Mouse (Mus musculus): ENCODE measurements around the gene Aox1. TPM values are rescaled to one million over a fixed set of nuclear protein-coding genes. Genes with fewer than 3 reads are reported as not detected.

Gene Aox1
- polyA plus RNA-seq, 1 experiment from 2014 or later: 0.09 TPM

GRCm38 (mm10) chr1:58091213-58091612 lies 61.5 kb downstream of the Aox1 start:
- Histone ChIP-seq H3K27me3 (no peaks in the 10 kb centered on the region), H3K9me3 (replicated peaks) (no peaks in the 10 kb centered on the region), H3K4me2 (no peak overlapping the region), H3K4me3 (no peak overlapping the region), H3K36me3 (ENCODE audit: poor library complexity, severe bottlenecking) (no peaks in the 10 kb centered on the region), H3K4me1 (no peaks in the 10 kb centered on the region), H3K9ac (no peak overlapping the region), H3K27ac (no peak overlapping the region)
- WGBS: 78% methylated on average over 3 of the region's 3 CpGs
- no peak for ATAC-seq

- 77% methylated on average over 2 of the region's 2 CpGs for WGBS
- H3K36me3 ChIP-seq (ENCODE audit: poor library complexity, severe bottlenecking): no peaks in the 10 kb centered on the region
- H3K27me3 ChIP-seq: no peaks in the 10 kb centered on the region
- H3K9ac ChIP-seq: no peak overlapping the region
- H3K4me1 ChIP-seq: no peaks in the 10 kb centered on the region
- no peak for ATAC-seq
- H3K4me3 ChIP-seq: no peak overlapping the region
- no peaks in the 10 kb centered on the region for H3K9me3 ChIP-seq (replicated peaks)
- H3K27ac ChIP-seq: no peak overlapping the region
- no peak overlapping the region for H3K4me2 ChIP-seq
Measured at GRCm38 (mm10) chr1:58091992-58092560, 62.3 kb downstream of the Aox1 start.

- Histone ChIP-seq H3K9me3 (replicated peaks) (no peaks in the 10 kb centered on the region), H3K9ac (no peak overlapping the region), H3K4me2 (no peak overlapping the region), H3K4me1 (no peaks in the 10 kb centered on the region), H3K27me3 (no peaks in the 10 kb centered on the region), H3K4me3 (no peak overlapping the region), H3K27ac (no peak overlapping the region), H3K36me3 (ENCODE audit: poor library complexity, severe bottlenecking) (no peaks in the 10 kb centered on the region)
- 93% methylated on average over 6 of the region's 6 CpGs for WGBS
- no peak for ATAC-seq
Measured at GRCm38 (mm10) chr1:58097338-58097737, 67.6 kb downstream of the Aox1 start.

- H3K4me1 ChIP-seq: no peaks in the 10 kb centered on the region
- no peak overlapping the region for H3K4me2 ChIP-seq
- no peak overlapping the region for H3K4me3 ChIP-seq
- H3K36me3 ChIP-seq (ENCODE audit: poor library complexity, severe bottlenecking): no peaks in the 10 kb centered on the region
- no peaks in the 10 kb centered on the region for H3K27me3 ChIP-seq
- no peak overlapping the region for H3K9ac ChIP-seq
- ATAC-seq: no peak
- H3K27ac ChIP-seq: no peak overlapping the region
- no peaks in the 10 kb centered on the region for H3K9me3 ChIP-seq (replicated peaks)
Measured at GRCm38 (mm10) chr1:58099119-58099518, 69.4 kb downstream of the Aox1 start.

GRCm38 (mm10) chr1:58101531-58102146 lies 71.9 kb downstream of the Aox1 start:
- Histone ChIP-seq H3K36me3 (ENCODE audit: poor library complexity, severe bottlenecking) (no peaks in the 10 kb centered on the region), H3K9ac (no peak overlapping the region), H3K4me3 (no peak overlapping the region), H3K27me3 (no peaks in the 10 kb centered on the region), H3K27ac (no peak overlapping the region), H3K9me3 (replicated peaks) (no peaks in the 10 kb centered on the region), H3K4me2 (no peak overlapping the region), H3K4me1 (no peaks in the 10 kb centered on the region)
- ATAC-seq: no peak
- WGBS: 84% methylated on average over 2 of the region's 2 CpGs

- no peak overlapping the region for H3K27ac ChIP-seq
- H3K9ac ChIP-seq: no peak overlapping the region
- no peak overlapping the region for H3K4me3 ChIP-seq
- no peak overlapping the region for H3K4me2 ChIP-seq
- H3K9me3 ChIP-seq (replicated peaks): no peaks in the 10 kb centered on the region
- WGBS: 79% methylated on average over 7 of the region's 7 CpGs
- no peaks in the 10 kb centered on the region for H3K27me3 ChIP-seq
- ATAC-seq: no peak
- H3K4me1 ChIP-seq: no peaks in the 10 kb centered on the region
- H3K36me3 ChIP-seq (ENCODE audit: poor library complexity, severe bottlenecking): no peaks in the 10 kb centered on the region
Measured at GRCm38 (mm10) chr1:58102494-58102893, 72.8 kb downstream of the Aox1 start.

GRCm38 (mm10) chr1:58105685-58106084 lies 76.0 kb downstream of the Aox1 start:
- WGBS: 91% methylated on average over 6 of the region's 6 CpGs

GRCm38 (mm10) chr1:58107066-58107465 lies 77.3 kb downstream of the Aox1 start:
- Histone ChIP-seq H3K4me1 (no peaks in the 10 kb centered on the region), H3K36me3 (ENCODE audit: poor library complexity, severe bottlenecking) (no peaks in the 10 kb centered on the region), H3K9me3 (replicated peaks) (no peaks in the 10 kb centered on the region), H3K27ac (no peak overlapping the region), H3K4me3 (no peak overlapping the region), H3K27me3 (no peaks in the 10 kb centered on the region), H3K4me2 (no peak overlapping the region), H3K9ac (no peak overlapping the region)
- 94% methylated on average over 2 of the region's 2 CpGs for WGBS
- no peak for ATAC-seq

More at GRCm38 (mm10) chr1:58105685-58106084, 76.0 kb downstream of the Aox1 start:
- Histone ChIP-seq H3K9ac (no peak overlapping the region), H3K4me2 (no peak overlapping the region), H3K4me1 (no peaks in the 10 kb centered on the region), H3K27me3 (no peaks in the 10 kb centered on the region), H3K27ac (no peak overlapping the region), H3K9me3 (replicated peaks) (no peaks in the 10 kb centered on the region), H3K4me3 (no peak overlapping the region), H3K36me3 (ENCODE audit: poor library complexity, severe bottlenecking) (no peaks in the 10 kb centered on the region)
- ATAC-seq: no peak

- Histone ChIP-seq H3K4me1 (0 out of 2 replicates have a peak, but pooled peaks cover 4% of the 10 kb centered on the region), H3K9ac (no peak overlapping the region), H3K36me3 (ENCODE audit: poor library complexity, severe bottlenecking) (no peaks in the 10 kb centered on the region), H3K27me3 (no peaks in the 10 kb centered on the region), H3K4me2 (no peak overlapping the region), H3K4me3 (no peak overlapping the region), H3K9me3 (replicated peaks) (no peaks in the 10 kb centered on the region), H3K27ac (no peak overlapping the region)
- ATAC-seq: no peak
- 94% methylated on average over 5 of the region's 5 CpGs for WGBS
Measured at GRCm38 (mm10) chr1:58110241-58110640, 80.5 kb downstream of the Aox1 start.

GRCm38 (mm10) chr1:58111315-58111714 lies 81.6 kb downstream of the Aox1 start:
- no peak overlapping the region for H3K27ac ChIP-seq
- H3K9ac ChIP-seq: no peak overlapping the region
- H3K4me3 ChIP-seq: no peak overlapping the region
- ATAC-seq: no peak
- no peak overlapping the region for H3K4me2 ChIP-seq
- H3K27me3 ChIP-seq: no peaks in the 10 kb centered on the region
- H3K4me1 ChIP-seq: 0 out of 2 replicates have a peak, but pooled peaks cover 4% of the 10 kb centered on the region
- WGBS: 76% methylated on average over 3 of the region's 4 CpGs
- H3K9me3 ChIP-seq (replicated peaks): no peaks in the 10 kb centered on the region
- H3K36me3 ChIP-seq (ENCODE audit: poor library complexity, severe bottlenecking): no peaks in the 10 kb centered on the region

- 0 out of 2 replicates have a peak, but pooled peaks cover 4% of the 10 kb centered on the region for H3K4me1 ChIP-seq
- peak; percentile 87 for ATAC-seq
- H3K9ac ChIP-seq: no peak within 1 kb of the TSS
- H3K9me3 ChIP-seq (replicated peaks): no peaks in the 10 kb centered on the region
- peak within 1 kb of the TSS; percentile 36; the same call in 1 of the 2 replicates for H3K4me2 ChIP-seq
- H3K4me3 ChIP-seq: no peak within 1 kb of the TSS
- no peaks in the 10 kb centered on the region for H3K36me3 ChIP-seq (ENCODE audit: poor library complexity, severe bottlenecking)
- H3K27ac ChIP-seq: no peak within 1 kb of the TSS
- WGBS: 16% methylated on average over 11 of the region's 11 CpGs
- H3K27me3 ChIP-seq: no peaks in the 10 kb centered on the region
Measured at GRCm38 (mm10) chr1:58112880-58113279, 83.1 kb downstream of the Aox1 start, which contains the start of gene Aox3. Gene Aox3 (plus strand): TSS chr1:58113130.

GRCm38 (mm10) chr1:58113441-58113840 lies 83.7 kb downstream of the Aox1 start:
- H3K36me3 ChIP-seq (ENCODE audit: poor library complexity, severe bottlenecking): no peaks in the 10 kb centered on the region
- H3K9me3 ChIP-seq (replicated peaks): no peaks in the 10 kb centered on the region
- ATAC-seq: no peak
- no peaks in the 10 kb centered on the region for H3K27me3 ChIP-seq
- no peak overlapping the region for H3K27ac ChIP-seq
- 0 out of 2 replicates have a peak, but pooled peaks cover 4% of the 10 kb centered on the region for H3K4me1 ChIP-seq
- no peak overlapping the region for H3K4me3 ChIP-seq
- no peak overlapping the region for H3K9ac ChIP-seq
- no peak overlapping the region for H3K4me2 ChIP-seq

All from forebrain, embryonic 13.5 days (tissue).